Comparison of ENCODE assay signal across 8 mouse cellular contexts in genomic region chr1:171281528-171281923, GRCm38 (mm10). TPM values are rescaled to one million over a fixed set of nuclear protein-coding genes. Genes with fewer than 3 reads are reported as not detected.
DNase-seq lines count a peak whose midpoint lies in the region; ATAC-seq lines count a peak whose summit lies in the region.

No protein-coding gene starts in this region.

- H3K4me2 ChIP-seq in midbrain, embryonic 16.5 days (ENCODE audit: low read length): peak overlapping the region; percentile 73
- peak overlapping the region; percentile 62 for H3K4me2 ChIP-seq in stomach, embryonic 14.5 days (replicated peaks; ENCODE audit: low read depth, low read length)

- peak; percentile 29 for ATAC-seq in midbrain, embryonic 16.5 days
- peak; percentile 21 for ATAC-seq in stomach, embryonic 14.5 days (ENCODE audit: insufficient number of reproducible peaks, insufficient read depth, low FRiP score, low read depth)

- H3K9me3 ChIP-seq in embryonic facial prominence, embryonic 10.5 days: no peaks in the 10 kb centered on the region
- H3K9me3 ChIP-seq in midbrain, embryonic 16.5 days (replicated peaks; ENCODE audit: control insufficient read depth, low read length, poor library complexity, severe bottlenecking): no peaks in the 10 kb centered on the region
- no peaks in the 10 kb centered on the region for H3K9me3 ChIP-seq in stomach, embryonic 14.5 days (ENCODE audit: control insufficient read depth, low read depth, low read length)

- H3K27me3 ChIP-seq in embryonic facial prominence, embryonic 10.5 days (replicated peaks; ENCODE audit: low read depth, poor library complexity, severe bottlenecking): no peaks in the 10 kb centered on the region
- H3K27me3 ChIP-seq in midbrain, embryonic 16.5 days (ENCODE audit: control insufficient read depth, insufficient read depth, low read depth, low read length): no peaks in the 10 kb centered on the region
- H3K27me3 ChIP-seq in stomach, embryonic 14.5 days (ENCODE audit: control insufficient read depth, insufficient read depth, low read length): no peaks in the 10 kb centered on the region

- WGBS in embryonic facial prominence, embryonic 10.5 days: under 1% methylated on average over 10 of the region's 10 CpGs
- 0% methylated on average over 10 of the region's 10 CpGs for WGBS in midbrain, embryonic 16.5 days
- 2% methylated on average over 10 of the region's 10 CpGs for WGBS in stomach, embryonic 14.5 days

- peak overlapping the region; percentile 43 for H3K9ac ChIP-seq in midbrain, embryonic 16.5 days (ENCODE audit: low read depth, low read length)
- H3K9ac ChIP-seq in stomach, embryonic 14.5 days (replicated peaks; ENCODE audit: low read depth, low read length): peak overlapping the region; percentile 34; the same call in 1 of the 2 replicates

- peaks cover 39% of the 10 kb centered on the region for H3K4me1 ChIP-seq in embryonic facial prominence, embryonic 10.5 days
- peaks cover 28% of the 10 kb centered on the region for H3K4me1 ChIP-seq in midbrain, embryonic 16.5 days (ENCODE audit: control insufficient read depth, insufficient read depth, low read length)
- H3K4me1 ChIP-seq in stomach, embryonic 14.5 days (ENCODE audit: control insufficient read depth, insufficient read depth, low read length): peaks cover 21% of the 10 kb centered on the region

- H3K4me3 ChIP-seq in embryonic facial prominence, embryonic 10.5 days: peak overlapping the region; percentile 78
- H3K4me3 ChIP-seq in midbrain, embryonic 16.5 days (ENCODE audit: low read depth, low read length): peak overlapping the region; percentile 63
- H3K4me3 ChIP-seq in stomach, embryonic 14.5 days (ENCODE audit: low read depth, low read length): peak overlapping the region; percentile 45

- peak; percentile 82 to 84 for DNase-seq in B cell, adult 2 months
- peak; percentile 82 for DNase-seq in adrenal gland, postnatal 25 days
- DNase-seq in embryonic facial prominence, embryonic 10.5 days (ENCODE audit: low spot score): peak; percentile 76
- peak; percentile 84 for DNase-seq in heart, adult 8-10 months (ENCODE audit: low spot score)
- DNase-seq in kidney, adult 9 months: peak; percentile 85
- DNase-seq in liver: peak; percentile 91

- peak overlapping the region; percentile 86 for H3K27ac ChIP-seq in embryonic facial prominence, embryonic 10.5 days (replicated peaks)
- H3K27ac ChIP-seq in midbrain, embryonic 16.5 days (ENCODE audit: low read length): peak overlapping the region; percentile 60
- peak overlapping the region; percentile 76 for H3K27ac ChIP-seq in stomach, embryonic 14.5 days (ENCODE audit: low read length)

- peaks cover 77% of the 10 kb centered on the region for H3K36me3 ChIP-seq in embryonic facial prominence, embryonic 10.5 days (replicated peaks)
- H3K36me3 ChIP-seq in midbrain, embryonic 16.5 days (ENCODE audit: control insufficient read depth, insufficient read depth, low read length): peaks cover 23% of the 10 kb centered on the region; the same call in 1 of the 2 replicates
- peaks cover 55% of the 10 kb centered on the region for H3K36me3 ChIP-seq in stomach, embryonic 14.5 days (ENCODE audit: control insufficient read depth, insufficient read depth, low read length)

RNA-seq across cellular contexts. Expression of gene Ppox, which starts 0.5 kb away (rescaled TPM):
- total RNA-seq in adrenal gland, postnatal 25 days (2021): 41.6 and 54.7 TPM in 2 replicates
- 52.0 and 57.5 TPM in 2 replicates for polyA plus RNA-seq in embryonic facial prominence, embryonic 10.5 days (2016; fragmentation: Nextera tagmentation; extraction: Ambion mirVana)
- total RNA-seq in heart, adult 8-10 months (2022): 10 to 100 TPM; 11.9 to 16.6 (median 12.7) TPM
- 44.4 and 49.5 TPM in 2 replicates for polyA plus RNA-seq in midbrain, embryonic 16.5 days (2015; fragmentation: Nextera tagmentation; extraction: Ambion mirVana)
- polyA plus RNA-seq in stomach, embryonic 14.5 days (2014; fragmentation: Nextera tagmentation; extraction: Ambion mirVana): 56.7 and 57.7 TPM in 2 replicates

RNA-seq across cellular contexts. Expression of gene Usp21, which starts 6.3 kb away (rescaled TPM):
- total RNA-seq in adrenal gland, postnatal 25 days (2021): 47.8 and 50.5 TPM in 2 replicates
- polyA plus RNA-seq in embryonic facial prominence, embryonic 10.5 days (2016; fragmentation: Nextera tagmentation; extraction: Ambion mirVana): 106 and 107 TPM in 2 replicates
- total RNA-seq in heart, adult 8-10 months (2022): 10 to 100 TPM; 18.9 to 21.1 (median 19.9) TPM
- 105 and 112 TPM in 2 replicates for polyA plus RNA-seq in midbrain, embryonic 16.5 days (2015; fragmentation: Nextera tagmentation; extraction: Ambion mirVana)
- 68.8 and 70.6 TPM in 2 replicates for polyA plus RNA-seq in stomach, embryonic 14.5 days (2014; fragmentation: Nextera tagmentation; extraction: Ambion mirVana)

RNA-seq across cellular contexts. Expression of gene B4galt3, which starts 11.4 kb away (rescaled TPM):
- 36.9 and 38.1 TPM in 2 replicates for total RNA-seq in adrenal gland, postnatal 25 days (2021)
- 68.7 and 70.8 TPM in 2 replicates for polyA plus RNA-seq in embryonic facial prominence, embryonic 10.5 days (2016; fragmentation: Nextera tagmentation; extraction: Ambion mirVana)
- total RNA-seq in heart, adult 8-10 months (2022): 10 to 100 TPM; 15.4 to 20.8 (median 19.1) TPM
- 113 and 115 TPM in 2 replicates for polyA plus RNA-seq in midbrain, embryonic 16.5 days (2015; fragmentation: Nextera tagmentation; extraction: Ambion mirVana)
- polyA plus RNA-seq in stomach, embryonic 14.5 days (2014; fragmentation: Nextera tagmentation; extraction: Ambion mirVana): 81.1 and 87.0 TPM in 2 replicates

RNA-seq across cellular contexts. Expression of gene Ufc1, which starts 13.3 kb away (rescaled TPM):
- total RNA-seq in adrenal gland, postnatal 25 days (2021): 132 and 151 TPM in 2 replicates
- 100 and 105 TPM in 2 replicates for polyA plus RNA-seq in embryonic facial prominence, embryonic 10.5 days (2016; fragmentation: Nextera tagmentation; extraction: Ambion mirVana)
- total RNA-seq in heart, adult 8-10 months (2022): 10 to 100 TPM; 88.2 to 96.3 (median 90.7) TPM
- polyA plus RNA-seq in midbrain, embryonic 16.5 days (2015; fragmentation: Nextera tagmentation; extraction: Ambion mirVana): 105 and 116 TPM in 2 replicates
- 118 and 130 TPM in 2 replicates for polyA plus RNA-seq in stomach, embryonic 14.5 days (2014; fragmentation: Nextera tagmentation; extraction: Ambion mirVana)

RNA-seq across cellular contexts. Expression of gene Ndufs2, which starts 30.3 kb away (rescaled TPM):
- 565 and 662 TPM in 2 replicates for total RNA-seq in adrenal gland, postnatal 25 days (2021)
- 269 and 279 TPM in 2 replicates for polyA plus RNA-seq in embryonic facial prominence, embryonic 10.5 days (2016; fragmentation: Nextera tagmentation; extraction: Ambion mirVana)
- total RNA-seq in heart, adult 8-10 months (2022): 1,000 to 10,000 TPM; 1,619 to 1,708 (median 1,672) TPM
- 218 and 225 TPM in 2 replicates for polyA plus RNA-seq in midbrain, embryonic 16.5 days (2015; fragmentation: Nextera tagmentation; extraction: Ambion mirVana)
- 219 and 234 TPM in 2 replicates for polyA plus RNA-seq in stomach, embryonic 14.5 days (2014; fragmentation: Nextera tagmentation; extraction: Ambion mirVana)

Comparison
In these comparisons a context has a peak if more than half of its experiments do, and no peak if none do; other contexts are left out.
1. Peak in every context shown above with its lines: DNase-seq, ATAC-seq, H3K4me3 ChIP-seq and H3K27ac ChIP-seq.